Mouse (Mus musculus) forebrain, embryonic 10.5 days (tissue): ENCODE measurements around the gene Gfm2. TPM values are rescaled to one million over a fixed set of nuclear protein-coding genes. Genes with fewer than 3 reads are reported as not detected.

ENCODE experiments used
- DNase-seq: peaks from one replicate; pipeline ENCODE4 v3.0.0-alpha.2; 2017; ENCODE audit warnings: low spot score; ENCODE audit errors: extremely low spot score
- H3K27ac ChIP-seq: fragments of 300-500 bp; sonication (generic); 2 replicates; pipeline ENCODE4 v1.5.1; 2016; ENCODE audit warnings: mild to moderate bottlenecking
- H3K27me3 ChIP-seq: fragments of 300-500 bp; sonication (generic); 2 replicates; pipeline ENCODE4 v1.6.1; 2016; ENCODE audit warnings: mild to moderate bottlenecking; ENCODE audit not compliant: poor library complexity, severe bottlenecking
- H3K36me3 ChIP-seq: fragments of 300-500 bp; sonication (generic); replicated peaks from 2 replicates; pipeline ENCODE4 v1.6.1; 2016; ENCODE audit warnings: mild to moderate bottlenecking, moderate library complexity
- H3K4me1 ChIP-seq: fragments of 300-500 bp; sonication (generic); 2 replicates; pipeline ENCODE4 v1.6.1; 2016
- H3K4me3 ChIP-seq: fragments of 300-500 bp; sonication (generic); 2 replicates; pipeline ENCODE4 v1.5.1; 2016; ENCODE audit warnings: mild to moderate bottlenecking, moderate library complexity
- H3K9me3 ChIP-seq: fragments of 300-500 bp; sonication (generic); 2 replicates; pipeline ENCODE4 v1.6.1; 2016; ENCODE audit warnings: mild to moderate bottlenecking, moderate library complexity
- WGBS: fragments of 180-500 bp; shearing (Covaris S2); methylation state at CpG from one replicate; pipeline ENCODE4 v1.1.7; 2016; 5-methylcytosine and 5-hydroxymethylcytosine counted together
- polyA plus RNA-seq: library from polyadenylated mRNA; unstranded; fragments of >200 nt; fragmentation: Nextera tagmentation; extraction: Ambion mirVana; gene quantifications from 2 replicates; pipeline ENCODE4 v1.2.1, GENCODE M21; 2016

Gfm2 gene
- polyA plus RNA-seq, 1 experiment from 2014 or later, result 47.1 TPM

DNA sequence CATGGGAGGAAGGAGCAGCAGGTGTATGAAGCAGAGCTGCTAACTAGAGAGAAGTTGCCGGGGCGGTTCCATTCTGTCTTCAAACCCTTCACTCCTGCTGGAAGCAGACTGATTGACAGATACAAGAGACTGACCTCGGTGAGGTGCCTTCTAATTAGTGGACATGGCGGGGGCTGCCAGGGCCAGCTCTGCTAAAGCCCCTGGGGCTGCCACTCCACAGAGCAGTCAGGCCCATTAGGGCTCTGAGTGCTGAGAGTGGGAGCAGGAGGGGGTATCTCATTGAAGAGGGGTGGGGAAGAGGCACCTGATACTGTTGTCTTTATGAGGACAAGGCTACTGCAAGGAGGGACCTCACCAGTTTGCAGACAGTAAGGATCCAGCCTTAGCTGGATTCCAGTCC is 77.8 kb downstream of the Gfm2 start:
- peak; percentile 20 for DNase-seq
- Histone ChIP-seq H3K9me3 (no peaks in the 10 kb centered on the region), H3K4me1 (peaks cover 23% of the 10 kb centered on the region), H3K27ac (no peak overlapping the region; the same call in 1 of the 2 replicates), H3K4me3 (no peak overlapping the region), H3K27me3 (no peaks in the 10 kb centered on the region), H3K36me3 (no peaks in the 10 kb centered on the region)
- WGBS, result 24% methylated on average over 4 of the region's 4 CpGs

DNA sequence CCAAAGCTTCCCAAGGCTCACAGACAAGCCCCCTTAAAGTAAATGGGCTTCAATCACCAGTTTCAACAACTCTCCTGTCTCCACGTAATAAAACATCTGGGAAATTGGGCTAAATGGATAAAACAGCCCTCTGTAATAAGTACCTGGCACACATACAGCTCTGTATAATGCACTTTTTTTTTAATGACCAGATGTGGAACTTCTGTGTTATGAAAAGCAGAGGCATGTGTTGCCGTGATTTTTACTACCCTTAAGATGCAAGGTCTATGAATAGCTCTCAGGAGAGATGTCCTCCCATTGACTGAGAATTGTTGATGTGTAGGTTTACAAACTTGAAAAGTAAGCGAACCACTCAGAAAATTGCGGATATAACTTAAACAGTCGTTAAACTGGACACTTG is 78.5 kb downstream of the Gfm2 start:
- H3K4me3 ChIP-seq, result no peak overlapping the region
- WGBS, result 84% methylated on average over 5 of the region's 5 CpGs
- no peaks in the 10 kb centered on the region for H3K36me3 ChIP-seq
- no peaks in the 10 kb centered on the region for H3K27me3 ChIP-seq
- peaks cover 23% of the 10 kb centered on the region for H3K4me1 ChIP-seq
- H3K27ac ChIP-seq, result no peak overlapping the region
- H3K9me3 ChIP-seq, result no peaks in the 10 kb centered on the region
- DNase-seq, result no peak

DNA sequence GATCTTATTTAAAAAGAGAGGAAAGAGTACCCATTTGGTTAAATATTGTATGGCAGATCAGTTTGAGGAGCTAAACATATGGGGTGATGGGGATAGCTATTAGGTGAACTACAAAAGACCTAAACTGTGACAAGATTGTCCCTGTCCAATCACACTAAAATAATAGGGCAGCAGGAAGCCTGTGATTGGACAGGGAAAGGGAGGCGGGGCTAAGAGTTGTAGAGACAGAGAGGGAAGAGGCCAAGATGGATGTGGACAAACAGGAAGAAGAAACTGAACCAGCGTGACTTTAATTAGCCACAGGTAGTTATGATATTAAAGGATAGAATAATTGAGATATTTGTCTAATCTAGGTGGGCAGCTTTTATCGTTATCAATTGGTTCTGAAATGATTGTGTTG is 82.3 kb downstream of the Gfm2 start:
- H3K27ac ChIP-seq, result no peak overlapping the region
- 93% methylated on average over 3 of the region's 3 CpGs for WGBS
- no peak for DNase-seq
- H3K36me3 ChIP-seq, result no peaks in the 10 kb centered on the region
- no peaks in the 10 kb centered on the region for H3K9me3 ChIP-seq
- H3K27me3 ChIP-seq, result no peaks in the 10 kb centered on the region
- no peak overlapping the region for H3K4me3 ChIP-seq
- peaks cover 24% of the 10 kb centered on the region for H3K4me1 ChIP-seq

DNA sequence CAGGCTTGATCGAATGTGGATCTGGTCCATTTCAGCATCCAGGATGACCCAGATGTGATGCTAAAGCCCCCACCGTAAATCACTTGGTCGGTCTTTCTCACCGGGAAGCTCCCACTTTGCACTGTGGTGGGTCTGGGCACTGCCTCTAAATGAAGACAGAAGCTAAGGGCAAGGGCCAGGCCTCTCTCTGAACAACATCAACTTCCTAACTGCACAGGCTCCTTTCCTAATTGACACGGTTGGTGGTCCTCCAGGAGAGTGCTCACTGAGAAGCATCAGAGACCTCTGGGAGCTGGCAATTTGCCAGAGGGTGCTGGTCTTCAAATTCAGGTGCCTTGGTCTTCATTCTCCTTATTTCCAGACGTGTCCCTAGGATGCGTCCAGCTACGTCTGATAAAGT is 86.1 kb downstream of the Gfm2 start:
- peaks cover 15% of the 10 kb centered on the region for H3K4me1 ChIP-seq
- peaks cover 7% of the 10 kb centered on the region; the same call in 1 of the 2 replicates for H3K9me3 ChIP-seq
- H3K4me3 ChIP-seq, result no peak overlapping the region
- 91% methylated on average over 8 of the region's 8 CpGs for WGBS
- H3K36me3 ChIP-seq, result no peaks in the 10 kb centered on the region
- no peak for DNase-seq
- H3K27ac ChIP-seq, result no peak overlapping the region
- no peaks in the 10 kb centered on the region for H3K27me3 ChIP-seq

DNA sequence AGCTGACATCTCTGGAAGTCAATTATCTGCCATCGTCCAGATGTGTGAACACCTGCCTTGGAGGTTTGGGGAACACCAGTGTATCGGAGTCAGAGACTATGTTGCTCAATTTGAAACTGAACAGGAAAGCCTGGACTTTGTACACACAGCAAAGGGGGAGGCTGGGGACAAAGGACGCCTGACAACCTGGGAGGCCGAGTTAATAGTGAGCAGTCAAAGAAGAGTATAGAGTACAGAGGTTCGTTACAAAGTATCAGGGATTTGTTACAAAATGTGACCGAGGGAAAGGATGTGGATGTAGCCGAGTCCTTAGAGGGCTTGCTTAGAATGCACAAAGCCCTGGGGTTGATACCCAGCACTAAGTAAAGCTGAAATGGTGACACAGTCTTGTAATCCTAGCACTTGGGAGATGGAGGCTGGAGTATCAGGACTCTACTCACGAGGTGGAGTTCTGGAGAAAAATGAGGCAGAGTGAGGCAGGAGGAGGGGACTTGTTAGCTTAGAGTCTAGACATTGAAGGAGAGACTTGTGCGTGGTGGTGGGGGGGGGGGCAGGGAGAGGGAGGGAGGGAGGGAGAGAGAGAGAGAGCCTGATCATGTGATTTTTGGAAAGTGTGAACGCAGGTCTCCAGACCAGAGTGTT is 86.7 kb downstream of the Gfm2 start:
- Histone ChIP-seq H3K4me3 (no peak overlapping the region), H3K36me3 (no peaks in the 10 kb centered on the region), H3K27ac (no peak overlapping the region), H3K4me1 (peaks cover 15% of the 10 kb centered on the region), H3K27me3 (no peaks in the 10 kb centered on the region), H3K9me3 (peaks cover 7% of the 10 kb centered on the region; the same call in 1 of the 2 replicates)
- 81% methylated on average over 10 of the region's 10 CpGs for WGBS
- DNase-seq, result no peak

DNA sequence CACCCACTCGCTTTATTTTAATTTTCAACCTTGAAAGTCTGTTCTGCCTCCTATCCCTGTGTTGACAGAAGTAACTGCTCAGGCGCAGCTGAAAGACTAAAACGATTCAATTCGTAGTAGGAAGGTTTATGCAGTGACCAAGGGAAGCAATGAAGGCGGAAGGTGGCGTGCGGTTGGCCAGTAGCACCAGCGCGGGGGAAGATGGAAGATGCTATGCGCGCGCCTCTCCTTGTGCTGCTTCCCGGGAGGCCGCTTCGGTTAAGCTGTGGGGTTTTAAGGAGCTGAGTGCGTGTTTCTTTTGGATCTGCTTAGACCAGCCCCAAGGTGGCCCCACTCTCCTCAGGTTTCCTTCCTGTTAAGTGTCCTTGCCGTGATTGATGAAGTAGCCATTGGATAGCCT is 87.4 kb downstream of the Gfm2 start:
- Histone ChIP-seq H3K9me3 (peaks cover 7% of the 10 kb centered on the region; the same call in 1 of the 2 replicates), H3K4me3 (no peak overlapping the region), H3K4me1 (peaks cover 15% of the 10 kb centered on the region), H3K27me3 (no peaks in the 10 kb centered on the region), H3K27ac (no peak overlapping the region), H3K36me3 (no peaks in the 10 kb centered on the region)
- WGBS, result 84% methylated on average over 17 of the region's 17 CpGs
- DNase-seq, result no peak

DNA sequence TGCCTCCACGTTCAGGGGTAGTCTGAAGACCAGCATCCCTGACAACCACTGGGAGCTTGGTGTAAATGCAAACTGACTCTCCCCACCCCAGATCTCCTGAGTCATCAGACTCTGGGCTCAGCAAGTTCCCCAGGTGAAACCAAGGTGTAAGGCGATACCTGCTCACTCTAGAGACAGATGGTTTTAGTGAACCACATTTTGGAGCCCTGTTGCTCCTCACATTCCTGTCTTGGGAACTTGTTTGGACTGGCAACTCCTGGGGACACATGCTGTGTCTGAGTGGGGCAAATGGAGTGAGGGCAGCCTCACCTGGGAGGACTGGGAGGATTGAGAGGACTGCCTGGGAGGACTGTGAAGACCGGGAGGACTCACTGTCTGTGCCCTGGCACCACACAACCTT is 90.1 kb downstream of the Gfm2 start:
- no peaks in the 10 kb centered on the region for H3K36me3 ChIP-seq
- no peak for DNase-seq
- no peak overlapping the region for H3K27ac ChIP-seq
- H3K27me3 ChIP-seq, result no peaks in the 10 kb centered on the region
- peaks cover 15% of the 10 kb centered on the region for H3K4me1 ChIP-seq
- H3K4me3 ChIP-seq, result no peak overlapping the region
- H3K9me3 ChIP-seq, result peaks cover 7% of the 10 kb centered on the region; the same call in 1 of the 2 replicates
- WGBS, result 95% methylated on average over 3 of the region's 3 CpGs

DNA sequence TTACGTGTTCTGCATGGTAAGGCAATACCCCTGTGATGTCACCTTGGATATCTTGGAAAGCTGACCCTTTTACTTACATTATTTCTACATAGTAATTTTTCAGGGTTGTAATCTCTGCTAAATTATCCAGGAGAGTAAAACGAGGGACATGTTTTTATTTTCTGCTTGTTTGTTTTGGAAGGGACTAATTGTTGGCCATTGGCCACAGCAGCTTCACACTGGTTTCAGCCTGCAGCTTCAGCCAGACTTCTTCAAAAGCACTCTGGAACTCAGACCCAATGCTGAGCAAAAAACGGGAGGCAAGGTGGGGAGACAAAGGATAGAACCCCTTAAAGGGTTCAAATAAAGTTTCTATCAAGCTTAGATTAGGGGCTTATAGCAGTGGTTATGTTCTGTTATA is 92.4 kb downstream of the Gfm2 start:
- Histone ChIP-seq H3K36me3 (no peaks in the 10 kb centered on the region), H3K27me3 (no peaks in the 10 kb centered on the region; the same call in 1 of the 2 replicates), H3K9me3 (peaks cover 7% of the 10 kb centered on the region; the same call in 1 of the 2 replicates), H3K4me3 (no peak overlapping the region), H3K4me1 (peaks cover 7% of the 10 kb centered on the region), H3K27ac (no peak overlapping the region)
- DNase-seq, result no peak
- WGBS, result 77% methylated on average over 3 of the region's 3 CpGs

Other genes with a start within 250 kb of the Gfm2 start
- gene Gcnt4, start 213.2 kb upstream of the Gfm2 start, polyA plus RNA-seq, result 0.22 and 0.26 TPM in 2 replicates
- gene 1700029F12Rik, start 103.6 kb upstream of the Gfm2 start, polyA plus RNA-seq, result not detected in 2 replicates
- 11.3 and 12.2 TPM in 2 replicates for gene Fam169a, start 70.7 kb upstream of the Gfm2 start, polyA plus RNA-seq
- gene Gm6169, start 38.7 kb upstream of the Gfm2 start, polyA plus RNA-seq, result 0.37 and 1.7 TPM in 2 replicates
- gene Nsa2, start within 50 bp of the Gfm2 start, polyA plus RNA-seq, result 60.6 and 65.2 TPM in 2 replicates
- gene Hexb, start 60.4 kb downstream of the Gfm2 start, polyA plus RNA-seq, result 18.4 and 20.5 TPM in 2 replicates
- gene Enc1, start 103.2 kb downstream of the Gfm2 start, polyA plus RNA-seq, result 7.8 and 10.0 TPM in 2 replicates